Mouse (Mus musculus) limb, embryonic 13.5 days (tissue): ENCODE measurements around the gene Cuzd1. TPM values are rescaled to one million over a fixed set of nuclear protein-coding genes. Genes with fewer than 3 reads are reported as not detected.

Source experiments
- ATAC-seq: fragments of 200-750 bp; cut with Nextera tagmentation; 2 replicates; pipeline ENCODE4 v1.8.0; 2017; ENCODE audit warnings: low read depth, moderate number of reproducible peaks, moderate TSS enrichment; ENCODE audit not compliant: low FRiP score
- H3K27ac ChIP-seq: fragments of 300-500 bp; sonication (generic); 2 replicates; pipeline ENCODE4 v1.5.1; 2015; ENCODE audit warnings: inconsistent platforms, mild to moderate bottlenecking, moderate library complexity
- H3K27me3 ChIP-seq: fragments of 300-500 bp; sonication (generic); 2 replicates; pipeline ENCODE4 v1.6.1; 2015; ENCODE audit warnings: mild to moderate bottlenecking, inconsistent platforms
- H3K36me3 ChIP-seq: fragments of 300-500 bp; sonication (generic); 2 replicates; pipeline ENCODE4 v1.6.1; 2015; ENCODE audit warnings: inconsistent platforms, mild to moderate bottlenecking, moderate library complexity
- H3K4me1 ChIP-seq: fragments of 300-500 bp; sonication (generic); 2 replicates; pipeline ENCODE4 v1.6.1; 2015; ENCODE audit warnings: inconsistent platforms
- H3K4me2 ChIP-seq: fragments of 300-500 bp; sonication (generic); replicated peaks from 2 replicates; pipeline ENCODE4 v1.6.1; 2015; ENCODE audit warnings: inconsistent platforms, mild to moderate bottlenecking, moderate library complexity
- H3K4me3 ChIP-seq: fragments of 300-500 bp; sonication (generic); 2 replicates; pipeline ENCODE4 v1.5.1; 2015; ENCODE audit warnings: moderate library complexity, mild to moderate bottlenecking, inconsistent platforms
- H3K9ac ChIP-seq: fragments of 300-500 bp; sonication (generic); 2 replicates; pipeline ENCODE4 v1.6.1; 2015; ENCODE audit warnings: mild to moderate bottlenecking, inconsistent platforms
- H3K9me3 ChIP-seq: fragments of 300-500 bp; sonication (generic); 2 replicates; pipeline ENCODE4 v1.6.1; 2016; ENCODE audit warnings: inconsistent platforms
- WGBS: fragments of 180-500 bp; shearing (Covaris S2); methylation state at CpG from one replicate; pipeline ENCODE4 v1.1.7; 2015; 5-methylcytosine and 5-hydroxymethylcytosine counted together
- polyA plus RNA-seq: library from polyadenylated mRNA; unstranded; fragments of >200 nt; fragmentation: Nextera tagmentation; extraction: Ambion mirVana; gene quantifications from 2 replicates; pipeline ENCODE4 v1.2.1, GENCODE M21; 2015

The Cuzd1 gene
- polyA plus RNA-seq: not detected in 2 replicates

- H3K9me3 ChIP-seq: no peaks in the 10 kb centered on the region
- no peak within 1 kb of the TSS for H3K27ac ChIP-seq
- H3K9ac ChIP-seq: no peak within 1 kb of the TSS
- no peak within 1 kb of the TSS for H3K4me2 ChIP-seq
- H3K27me3 ChIP-seq: no peaks in the 10 kb centered on the region
- ATAC-seq: no peak
- 77% methylated on average over 2 of the region's 2 CpGs for WGBS
- H3K4me3 ChIP-seq: no peak within 1 kb of the TSS
- no peaks in the 10 kb centered on the region for H3K4me1 ChIP-seq
- no peaks in the 10 kb centered on the region for H3K36me3 ChIP-seq
Observed at GRCm38 (mm10) chr7:131322192-131322591, at the start of gene Cuzd1. TSS of gene Cuzd1 (minus strand) at chr7:131322292.

GRCm38 (mm10) chr7:131371470-131371860 lies 49.4 kb upstream of the Cuzd1 start:
- ATAC-seq: peak; percentile 24; the same call in 1 of the 2 replicates
- H3K9ac ChIP-seq: peak overlapping the region; percentile 93
- H3K4me2 ChIP-seq: peak overlapping the region; percentile 73
- no peaks in the 10 kb centered on the region for H3K27me3 ChIP-seq
- no peaks in the 10 kb centered on the region for H3K9me3 ChIP-seq
- H3K4me3 ChIP-seq: peak overlapping the region; percentile 75
- H3K36me3 ChIP-seq: peaks cover 7% of the 10 kb centered on the region
- H3K4me1 ChIP-seq: peaks cover 5% of the 10 kb centered on the region
- WGBS: 7% methylated on average over 9 of the region's 9 CpGs
- peak overlapping the region; percentile 93 for H3K27ac ChIP-seq

GRCm38 (mm10) chr7:131370648-131371469 lies 48.8 kb upstream of the Cuzd1 start, which contains the start of gene Pstk:
TSS of gene Pstk (plus strand) at chr7:131371141.
- 5% methylated on average over 47 of the region's 47 CpGs for WGBS
- H3K27ac ChIP-seq: peak within 1 kb of the TSS; percentile 93
- peak within 1 kb of the TSS; percentile 93 for H3K9ac ChIP-seq
- no peaks in the 10 kb centered on the region for H3K9me3 ChIP-seq
- peak within 1 kb of the TSS; percentile 75 for H3K4me3 ChIP-seq
- H3K36me3 ChIP-seq: peaks cover 7% of the 10 kb centered on the region
- peak; percentile 94 for ATAC-seq
- peak within 1 kb of the TSS; percentile 73 for H3K4me2 ChIP-seq
- peaks cover 5% of the 10 kb centered on the region for H3K4me1 ChIP-seq
- H3K27me3 ChIP-seq: no peaks in the 10 kb centered on the region

GRCm38 (mm10) chr7:131364131-131364530 lies 42.0 kb upstream of the Cuzd1 start:
- H3K4me1 ChIP-seq: peaks cover 11% of the 10 kb centered on the region
- no peaks in the 10 kb centered on the region for H3K9me3 ChIP-seq
- H3K36me3 ChIP-seq: peaks cover 5% of the 10 kb centered on the region
- no peaks in the 10 kb centered on the region for H3K27me3 ChIP-seq
- no peak overlapping the region for H3K9ac ChIP-seq
- 93% methylated on average over 8 of the region's 8 CpGs for WGBS
- H3K4me2 ChIP-seq: no peak overlapping the region
- H3K4me3 ChIP-seq: no peak overlapping the region
- no peak for ATAC-seq
- no peak overlapping the region for H3K27ac ChIP-seq

- peak within 1 kb of the TSS; percentile 92 for H3K27ac ChIP-seq
- no peaks in the 10 kb centered on the region for H3K9me3 ChIP-seq
- no peaks in the 10 kb centered on the region for H3K27me3 ChIP-seq
- under 1% methylated on average over 55 of the region's 55 CpGs for WGBS
- H3K4me3 ChIP-seq: peak within 1 kb of the TSS; percentile 88
- peak; percentile 96 for ATAC-seq
- peaks cover 11% of the 10 kb centered on the region for H3K4me1 ChIP-seq
- peak within 1 kb of the TSS; percentile 94 for H3K9ac ChIP-seq
- H3K36me3 ChIP-seq: peaks cover 19% of the 10 kb centered on the region
- H3K4me2 ChIP-seq: peak within 1 kb of the TSS; percentile 88
Observed at GRCm38 (mm10) chr7:131362615-131363300, 40.7 kb upstream of the Cuzd1 start, which contains the start of gene 2310057M21Rik. TSS of gene 2310057M21Rik (minus strand) at chr7:131362759.

- H3K9ac ChIP-seq: peak overlapping the region; percentile 94
- H3K27me3 ChIP-seq: no peaks in the 10 kb centered on the region
- H3K36me3 ChIP-seq: peaks cover 23% of the 10 kb centered on the region
- H3K9me3 ChIP-seq: no peaks in the 10 kb centered on the region
- peak; percentile 82 for ATAC-seq
- peak overlapping the region; percentile 88 for H3K4me3 ChIP-seq
- 2% methylated on average over 35 of the region's 35 CpGs for WGBS
- peak overlapping the region; percentile 92 for H3K27ac ChIP-seq
- peaks cover 11% of the 10 kb centered on the region for H3K4me1 ChIP-seq
- peak overlapping the region; percentile 88 for H3K4me2 ChIP-seq
Observed at GRCm38 (mm10) chr7:131362269-131362614, 40.1 kb upstream of the Cuzd1 start.

GRCm38 (mm10) chr7:131356105-131356504 lies 34.0 kb upstream of the Cuzd1 start:
- peaks cover 3% of the 10 kb centered on the region for H3K4me1 ChIP-seq
- H3K36me3 ChIP-seq: peaks cover 60% of the 10 kb centered on the region
- 96% methylated on average over 13 of the region's 13 CpGs for WGBS
- H3K9me3 ChIP-seq: no peaks in the 10 kb centered on the region
- no peak overlapping the region for H3K4me3 ChIP-seq
- no peaks in the 10 kb centered on the region for H3K27me3 ChIP-seq
- H3K27ac ChIP-seq: no peak overlapping the region
- no peak overlapping the region for H3K4me2 ChIP-seq
- H3K9ac ChIP-seq: no peak overlapping the region
- ATAC-seq: no peak

GRCm38 (mm10) chr7:131345856-131346541 lies 23.9 kb upstream of the Cuzd1 start:
- H3K4me3 ChIP-seq: no peak overlapping the region
- WGBS: 78% methylated on average over 7 of the region's 7 CpGs
- ATAC-seq: no peak
- H3K9me3 ChIP-seq: no peaks in the 10 kb centered on the region
- H3K36me3 ChIP-seq: peaks cover 74% of the 10 kb centered on the region
- H3K9ac ChIP-seq: no peak overlapping the region
- H3K27ac ChIP-seq: no peak overlapping the region
- no peaks in the 10 kb centered on the region for H3K27me3 ChIP-seq
- H3K4me1 ChIP-seq: no peaks in the 10 kb centered on the region
- H3K4me2 ChIP-seq: no peak overlapping the region

- H3K4me2 ChIP-seq: no peak overlapping the region
- H3K36me3 ChIP-seq: peaks cover 26% of the 10 kb centered on the region
- H3K27me3 ChIP-seq: no peaks in the 10 kb centered on the region
- WGBS: 61% methylated on average over 8 of the region's 8 CpGs
- H3K4me1 ChIP-seq: no peaks in the 10 kb centered on the region
- H3K27ac ChIP-seq: no peak overlapping the region
- no peak overlapping the region for H3K4me3 ChIP-seq
- H3K9ac ChIP-seq: no peak overlapping the region
- no peak for ATAC-seq
- H3K9me3 ChIP-seq: no peaks in the 10 kb centered on the region
Observed at GRCm38 (mm10) chr7:131337502-131338068, 15.5 kb upstream of the Cuzd1 start.

GRCm38 (mm10) chr7:131333564-131333963 lies 11.5 kb upstream of the Cuzd1 start, which contains the start of gene Fam24a:
TSS of gene Fam24a (plus strand) at chr7:131333864.
- WGBS: 58% methylated on average over 1 of the region's 1 CpGs

GRCm38 (mm10) chr7:131331688-131332087 lies 9.6 kb upstream of the Cuzd1 start:
- Histone ChIP-seq H3K36me3 (no peaks in the 10 kb centered on the region), H3K27me3 (no peaks in the 10 kb centered on the region), H3K4me3 (no peak overlapping the region), H3K9me3 (no peaks in the 10 kb centered on the region), H3K9ac (no peak overlapping the region), H3K4me1 (no peaks in the 10 kb centered on the region), H3K4me2 (no peak overlapping the region), H3K27ac (no peak overlapping the region)
- WGBS: 68% methylated on average over 2 of the region's 2 CpGs
- no peak for ATAC-seq

More at GRCm38 (mm10) chr7:131333564-131333963, 11.5 kb upstream of the Cuzd1 start, which contains the start of gene Fam24a:
- Histone ChIP-seq H3K36me3 (no peaks in the 10 kb centered on the region), H3K27me3 (no peaks in the 10 kb centered on the region), H3K4me3 (no peak within 1 kb of the TSS), H3K4me1 (no peaks in the 10 kb centered on the region), H3K27ac (no peak within 1 kb of the TSS), H3K9me3 (no peaks in the 10 kb centered on the region), H3K4me2 (no peak within 1 kb of the TSS), H3K9ac (no peak within 1 kb of the TSS)
- no peak for ATAC-seq
